Mouse (Mus musculus) MEL (cell line): ENCODE measurements around the gene Sars. TPM values are rescaled to one million over a fixed set of nuclear protein-coding genes. Genes with fewer than 3 reads are reported as not detected.
A peak's percentile ranks its signal among the peaks of the same experiment; 100 is the strongest.

Experiments
- DNase-seq: peaks from one replicate; pipeline ENCODE4 v3.0.0; 2011; ENCODE audit warnings: low read depth, low spot score
- H3K27ac ChIP-seq: 2 replicates; pipeline ENCODE4 v1.5.1; 2012; ENCODE audit warnings: low read depth, mild to moderate bottlenecking, control low read depth, low read length, moderate library complexity; ENCODE audit not compliant: control insufficient read depth
- H3K27me3 ChIP-seq, 2 experiments: fragments of 150-350 bp in 1 of 2; sonication (generic) in 1 of 2; 2 replicates each; pipeline ENCODE4 v1.6.1; 2012; ENCODE audit warnings: low read length in 2 of 2, mild to moderate bottlenecking in 2 of 2, improper control_type of control experiment in 1 of 2, moderate library complexity in 1 of 2; ENCODE audit not compliant: insufficient read depth in 2 of 2, control insufficient read depth in 1 of 2
- H3K36me3 ChIP-seq, 2 experiments: 2 replicates each; pipeline ENCODE4 v1.6.1; 2012 to 2014; ENCODE audit warnings: low read length in 2 of 2, improper control_type of control experiment in 1 of 2, inconsistent platforms in 1 of 2, mild to moderate bottlenecking in 1 of 2; ENCODE audit not compliant: insufficient read depth in 2 of 2, control insufficient read depth in 1 of 2
- H3K4me1 ChIP-seq, 2 experiments: fragments of 150-350 bp in 1 of 2; sonication (generic) in 1 of 2; 2 replicates each; pipeline ENCODE4 v1.6.1; 2012; ENCODE audit warnings: low read length in 2 of 2, improper control_type of control experiment in 1 of 2, mild to moderate bottlenecking in 1 of 2; ENCODE audit not compliant: insufficient read depth in 2 of 2, control insufficient read depth in 1 of 2
- H3K4me3 ChIP-seq, 2 experiments: fragments of 150-350 bp in 1 of 2; sonication (generic) in 1 of 2; 2 replicates each; pipeline ENCODE4 v1.5.1; 2012; ENCODE audit warnings: low read depth in 2 of 2, low read length in 2 of 2, mild to moderate bottlenecking in 2 of 2, moderate library complexity in 2 of 2, control low read depth in 1 of 2, improper control_type of control experiment in 1 of 2; ENCODE audit not compliant: control insufficient read depth in 1 of 2, insufficient read depth in 1 of 2
- H3K79me2 ChIP-seq: 2 replicates; pipeline ENCODE4 v1.6.1; 2012; ENCODE audit warnings: mild to moderate bottlenecking, low read length, moderate library complexity; ENCODE audit not compliant: control insufficient read depth, poor library complexity, insufficient read depth
- H3K9ac ChIP-seq: 2 replicates; pipeline ENCODE4 v1.6.1; 2012; ENCODE audit warnings: low read depth, mild to moderate bottlenecking, control low read depth, low read length, moderate library complexity; ENCODE audit not compliant: control insufficient read depth, poor library complexity, severe bottlenecking
- H3K9me3 ChIP-seq: fragments of 150-350 bp; sonication (generic); replicated peaks from 2 replicates; pipeline ENCODE4 v1.6.1; 2012; ENCODE audit warnings: mild to moderate bottlenecking, low read length, improper control_type of control experiment, moderate library complexity; ENCODE audit not compliant: insufficient read depth
- BHLHE40 ChIP-seq: IDR thresholded peaks from 2 replicates; pipeline ENCODE4 v1.6.1; 2012; ENCODE audit warnings: low read depth, mild to moderate bottlenecking, inconsistent platforms, low read length, improper control_type of control experiment, borderline replicate concordance
- CHD1 ChIP-seq: IDR thresholded peaks from 2 replicates; pipeline ENCODE4 v1.6.1; 2012; ENCODE audit warnings: low read depth, mild to moderate bottlenecking, inconsistent platforms, low read length, improper control_type of control experiment
- E2F4 ChIP-seq: IDR thresholded peaks from 2 replicates; pipeline ENCODE4 v1.6.1; 2011; ENCODE audit warnings: low read depth, low read length, improper control_type of control experiment, borderline replicate concordance
- ELF1 ChIP-seq: IDR thresholded peaks from 2 replicates; pipeline ENCODE4 v1.6.1; 2014; ENCODE audit warnings: low read depth, mild to moderate bottlenecking, inconsistent platforms, low read length, improper control_type of control experiment, moderate library complexity
- ETS1 ChIP-seq: IDR thresholded peaks from 2 replicates; pipeline ENCODE4 v1.6.1; 2012; ENCODE audit warnings: low read depth, mild to moderate bottlenecking, inconsistent platforms, low read length, improper control_type of control experiment, moderate library complexity
- GABPA ChIP-seq: IDR thresholded peaks from 2 replicates; pipeline ENCODE4 v1.6.1; 2012; ENCODE audit warnings: low read depth, mild to moderate bottlenecking, inconsistent platforms, low read length, improper control_type of control experiment, moderate library complexity
- HCFC1 ChIP-seq: IDR thresholded peaks from 2 replicates; pipeline ENCODE4 v1.6.1; 2012; ENCODE audit warnings: low read depth, mild to moderate bottlenecking, inconsistent platforms, low read length, improper control_type of control experiment, moderate library complexity
- KAT2A ChIP-seq: conservative IDR thresholded peaks from 2 replicates; pipeline ENCODE4 v1.6.1; 2012; ENCODE audit warnings: low read depth, low read length, improper control_type of control experiment, inconsistent platforms
- MAFK ChIP-seq: IDR thresholded peaks from 2 replicates; pipeline ENCODE4 v1.6.1; 2011; ENCODE audit warnings: low read depth, mild to moderate bottlenecking, low read length, improper control_type of control experiment, borderline replicate concordance
- MAZ ChIP-seq: IDR thresholded peaks from 2 replicates; pipeline ENCODE4 v1.6.1; 2012; ENCODE audit warnings: low read depth, mild to moderate bottlenecking, inconsistent platforms, low read length, improper control_type of control experiment
- MEF2A ChIP-seq: IDR thresholded peaks from 2 replicates; pipeline ENCODE4 v1.6.1; 2014; ENCODE audit warnings: low read depth, mild to moderate bottlenecking, inconsistent platforms, low read length, improper control_type of control experiment; ENCODE audit not compliant: poor library complexity, insufficient replicate concordance, severe bottlenecking; ENCODE audit errors: extremely low read depth
- MXI1 ChIP-seq: IDR thresholded peaks from 2 replicates; pipeline ENCODE4 v1.6.1; 2011; ENCODE audit warnings: mild to moderate bottlenecking, low read depth, low read length, improper control_type of control experiment
- MYB ChIP-seq: IDR thresholded peaks from 2 replicates; pipeline ENCODE4 v1.6.1; 2011; ENCODE audit warnings: mild to moderate bottlenecking, low read depth, low read length, improper control_type of control experiment
- MYC ChIP-seq: IDR thresholded peaks from 2 replicates; pipeline ENCODE4 v1.6.1; 2011; ENCODE audit warnings: low read depth, mild to moderate bottlenecking, low read length, improper control_type of control experiment, moderate library complexity
- NELFE ChIP-seq: IDR thresholded peaks from 2 replicates; pipeline ENCODE4 v1.6.1; 2011; ENCODE audit warnings: low read depth, low read length, improper control_type of control experiment
- POLR2AphosphoS2 ChIP-seq: IDR thresholded peaks from 2 replicates; pipeline ENCODE4 v1.6.1; 2011; ENCODE audit warnings: low read length, improper control_type of control experiment
- POLR2AphosphoS5 ChIP-seq: IDR thresholded peaks from 2 replicates; pipeline ENCODE4 v1.6.1; 2012; ENCODE audit warnings: low read depth, borderline replicate concordance, mild to moderate bottlenecking, inconsistent platforms, low read length, moderate library complexity, mixed read lengths
- SIN3A ChIP-seq: IDR thresholded peaks from 2 replicates; pipeline ENCODE4 v1.6.1; 2012; ENCODE audit warnings: low read length, improper control_type of control experiment, inconsistent platforms
- SMC3 ChIP-seq: IDR thresholded peaks from 2 replicates; pipeline ENCODE4 v1.6.1; 2011; ENCODE audit warnings: low read depth, low read length, improper control_type of control experiment
- TAL1 ChIP-seq: IDR thresholded peaks from 2 replicates; pipeline ENCODE4 v1.6.1; 2012; ENCODE audit warnings: mild to moderate bottlenecking, inconsistent platforms, low read length, moderate library complexity, mixed read lengths
- TBP ChIP-seq: IDR thresholded peaks from 2 replicates; pipeline ENCODE4 v1.8.0; 2011; ENCODE audit warnings: low read depth, low read length, improper control_type of control experiment
- TCF12 ChIP-seq: IDR thresholded peaks from 2 replicates; pipeline ENCODE4 v1.6.1; 2014; ENCODE audit warnings: low read depth, mild to moderate bottlenecking, inconsistent platforms, low read length, improper control_type of control experiment, moderate library complexity
- UBTF ChIP-seq: IDR thresholded peaks from 2 replicates; pipeline ENCODE4 v1.6.1; 2012; ENCODE audit warnings: low read depth, mild to moderate bottlenecking, inconsistent platforms, low read length, improper control_type of control experiment, moderate library complexity, borderline replicate concordance; ENCODE audit not compliant: insufficient read depth
- USF1 ChIP-seq: IDR thresholded peaks from 2 replicates; pipeline ENCODE4 v1.6.1; 2014; ENCODE audit warnings: low read depth, mild to moderate bottlenecking, inconsistent platforms, low read length, improper control_type of control experiment, moderate library complexity
- USF2 ChIP-seq, 2 experiments: IDR thresholded peaks; 2 replicates each; pipeline ENCODE4 v1.6.1; 2011 to 2012; ENCODE audit warnings: improper control_type of control experiment in 2 of 2, low read length in 2 of 2, borderline replicate concordance in 1 of 2, inconsistent platforms in 1 of 2, low read depth in 1 of 2, mild to moderate bottlenecking in 1 of 2; ENCODE audit not compliant: insufficient read depth in 1 of 2
- ZC3H11A ChIP-seq: IDR thresholded peaks from 2 replicates; pipeline ENCODE4 v1.6.1; 2012; ENCODE audit warnings: low read depth, mild to moderate bottlenecking, inconsistent platforms, low read length, improper control_type of control experiment
- ZMIZ1 ChIP-seq: IDR thresholded peaks from 2 replicates; pipeline ENCODE4 v1.6.1; 2012; ENCODE audit warnings: low read depth, mild to moderate bottlenecking, inconsistent platforms, low read length, improper control_type of control experiment, moderate library complexity
- ZNF384 ChIP-seq: IDR thresholded peaks from 2 replicates; pipeline ENCODE4 v1.6.1; 2012; ENCODE audit warnings: low read depth, mild to moderate bottlenecking, inconsistent platforms, low read length, improper control_type of control experiment
- polyA plus RNA-seq, 2 experiments: library from polyadenylated mRNA; stranded (reverse) in 1 of 2; unstranded in 1 of 2; fragments of >175 nt in 1 of 2; fragments of >200 nt in 1 of 2; gene quantifications; 2 replicates each; pipeline versions ENCODE4 v1.2.1 to v1.2.4; 2012; ENCODE audit warnings: low replicate concordance in 2 of 2, low read depth in 1 of 2; ENCODE audit not compliant: insufficient read length in 2 of 2, insufficient read depth in 1 of 2, missing spikeins in 1 of 2
- total RNA-seq: library from RNA; depleted of rRNA; stranded (reverse); fragments of 300-350 nt; gene quantifications from 2 replicates; pipeline ENCODE4 v1.2.3, GENCODE M21; 2012

The Sars gene
- total and polyA plus RNA-seq, 3 experiments = 202 to 337 TPM; not detected in 1

DNA sequence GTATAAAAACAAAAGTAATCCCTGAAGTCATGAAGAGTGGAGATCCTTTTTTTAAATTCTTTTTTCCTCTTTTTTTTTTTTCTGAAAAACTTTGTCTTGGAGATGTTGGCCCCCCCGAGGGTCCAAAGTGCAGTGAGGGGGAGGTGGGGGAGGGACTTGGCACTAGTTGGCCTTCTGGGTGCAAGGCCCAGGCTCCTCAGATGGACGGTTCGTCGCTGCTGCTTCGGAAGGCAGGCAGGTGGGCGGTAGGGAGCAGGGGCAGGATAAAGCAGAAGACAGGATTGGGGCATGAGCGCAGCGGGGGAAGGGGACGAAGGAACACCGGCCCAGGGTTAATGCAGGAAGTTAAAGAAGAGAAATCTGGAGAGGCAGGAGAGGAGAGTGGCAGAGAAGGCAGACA, 52.7 kb downstream of the Sars start:
- Histone ChIP-seq H3K4me3 (no peak overlapping the region), H3K27ac (no peak overlapping the region), H3K4me1 (no peaks in the 10 kb centered on the region), H3K36me3 (no peaks in the 10 kb centered on the region), H3K9ac (no peak overlapping the region)
- no peak for TF ChIP-seq NELFE
- no peak for TF ChIP-seq USF2 (IDR thresholded peaks at IDR 0.05; ENCODE audit: borderline replicate concordance in 1 of 2, insufficient read depth in 1 of 2, low read depth in 1 of 2, low read length in 2 of 2)
- TF ChIP-seq E2F4 = no peak
- no peak for TF ChIP-seq TBP
- TF ChIP-seq UBTF = no peak
- TF ChIP-seq MAZ = no peak
- no peak for TF ChIP-seq MYB
- TF ChIP-seq TAL1 = no peak
- no peak for TF ChIP-seq ELF1
- TF ChIP-seq SIN3A = no peak
- no peak for TF ChIP-seq MEF2A
- TF ChIP-seq USF1 = no peak
- TF ChIP-seq POLR2AphosphoS5 = no peak
- no peak for TF ChIP-seq SMC3
- TF ChIP-seq, all 39 proteins: peak for 0
- Histone ChIP-seq H3K79me2 (no peaks in the 10 kb centered on the region), H3K27me3 (peaks cover 0 to 4% of the 10 kb centered on the region in 2 experiments; a peak in 2 of 4 replicates), H3K9me3 (no peaks in the 10 kb centered on the region)
- DNase-seq = no peak

DNA sequence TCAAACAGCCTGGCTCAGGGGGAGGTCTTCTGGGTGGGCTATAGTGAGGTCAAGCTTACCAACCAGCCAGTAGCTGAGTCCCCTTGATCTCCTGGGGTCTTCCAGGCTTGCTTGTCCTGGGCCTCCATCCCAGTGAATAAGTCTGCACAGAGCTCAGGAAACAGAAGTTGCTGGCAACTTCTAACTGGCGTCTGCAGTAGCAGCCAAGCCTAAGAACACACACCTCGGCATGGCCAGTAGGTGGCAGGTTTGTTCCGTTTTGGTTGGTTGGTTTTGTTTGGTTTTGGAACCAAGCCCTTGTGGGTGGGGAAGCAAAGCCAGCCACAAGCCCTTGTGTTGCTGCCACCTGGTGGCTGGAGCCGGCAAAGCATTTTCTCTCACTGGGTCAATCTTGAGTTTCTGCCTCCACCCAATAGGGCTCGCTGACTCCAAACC, 55.9 kb downstream of the Sars start:
- peak overlapping the region; percentile 15; the same call in 1 of the 2 replicates for H3K9ac ChIP-seq
- H3K4me3 ChIP-seq = no peak overlapping the region; a peak in 1 of 4 replicates
- no peaks in the 10 kb centered on the region for H3K79me2 ChIP-seq
- H3K36me3 ChIP-seq = peaks cover 0 to 3% of the 10 kb centered on the region in 2 experiments; a peak in 2 of 4 replicates
- peaks cover 0 to 4% of the 10 kb centered on the region in 2 experiments; a peak in 2 of 4 replicates for H3K27me3 ChIP-seq
- DNase-seq = peak; percentile 98
- no peak overlapping the region for H3K27ac ChIP-seq
- H3K4me1 ChIP-seq = peaks cover 0 to 7% of the 10 kb centered on the region in 2 experiments; a peak in 3 of 4 replicates
- H3K9me3 ChIP-seq = no peaks in the 10 kb centered on the region
- TF ChIP-seq TBP = peak; percentile 55; the same call in 1 of the 2 replicates
- no peak; the same call in 1 of the 2 replicates for TF ChIP-seq ZNF384
- TF ChIP-seq E2F4 = no peak
- no peak for TF ChIP-seq TAL1
- peak; percentile 47; the same call in 1 of the 2 replicates for TF ChIP-seq TCF12
- peak; percentile 89 for TF ChIP-seq ZC3H11A
- peak; percentile 56; the same call in 1 of the 2 replicates for TF ChIP-seq MAZ
- TF ChIP-seq BHLHE40 = peak; percentile 35; the same call in 1 of the 2 replicates
- 0 out of 2 replicates have a peak, but pooled peaks have one; percentile 23 for TF ChIP-seq ELF1
- no peak for TF ChIP-seq POLR2AphosphoS2
- TF ChIP-seq SMC3 = peak; percentile 99
- TF ChIP-seq KAT2A = no peak
- peak; percentile 71 for TF ChIP-seq HCFC1
- TF ChIP-seq USF1 = no peak
- TF ChIP-seq CHD1 = no peak
- TF ChIP-seq POLR2AphosphoS5 = no peak
- TF ChIP-seq MYC = peak; percentile 41; the same call in 1 of the 2 replicates
- TF ChIP-seq UBTF = no peak
- TF ChIP-seq MAFK = no peak
- no peak for TF ChIP-seq NELFE
- TF ChIP-seq MEF2A = 0 out of 2 replicates have a peak, but pooled peaks have one; percentile 22
- peak; percentile 75 for TF ChIP-seq MXI1
- TF ChIP-seq ZMIZ1 = no peak
- peak; percentile 50; the same call in 1 of the 2 replicates for TF ChIP-seq ETS1
- TF ChIP-seq GABPA = no peak
